Mouse (Mus musculus) embryonic facial prominence, embryonic 12.5 days (tissue): ENCODE data around the gene Cntd1. TPM values are rescaled to one million over a fixed set of nuclear protein-coding genes. Genes with fewer than 3 reads are reported as not detected.
A peak's percentile ranks its signal among the peaks of the same experiment; 100 is the strongest.

ENCODE experiments used
- ATAC-seq: fragments of 200-750 bp; cut with Nextera tagmentation; 2 replicates; pipeline ENCODE4 v1.8.0; 2017; ENCODE audit not compliant: insufficient number of reproducible peaks, insufficient read depth, low FRiP score, low TSS enrichment
- H3K27ac ChIP-seq: fragments of 300-500 bp; sonication (generic); 2 replicates; pipeline ENCODE4 v1.5.1; 2016; ENCODE audit warnings: mild to moderate bottlenecking
- H3K27me3 ChIP-seq: fragments of 300-500 bp; sonication (generic); 2 replicates; pipeline ENCODE4 v1.6.1; 2016; ENCODE audit warnings: mild to moderate bottlenecking, moderate library complexity
- H3K36me3 ChIP-seq: fragments of 300-500 bp; sonication (generic); 2 replicates; pipeline ENCODE4 v1.6.1; 2016; ENCODE audit warnings: mild to moderate bottlenecking
- H3K4me1 ChIP-seq: fragments of 300-500 bp; sonication (generic); 2 replicates; pipeline ENCODE4 v1.6.1; 2016
- H3K4me2 ChIP-seq: fragments of 300-500 bp; sonication (generic); replicated peaks from 2 replicates; pipeline ENCODE4 v1.6.1; 2016; ENCODE audit warnings: mild to moderate bottlenecking, moderate library complexity
- H3K4me3 ChIP-seq: fragments of 300-500 bp; sonication (generic); 2 replicates; pipeline ENCODE4 v1.5.1; 2016; ENCODE audit warnings: mild to moderate bottlenecking
- H3K9ac ChIP-seq: fragments of 300-500 bp; sonication (generic); 2 replicates; pipeline ENCODE4 v1.6.1; 2016; ENCODE audit warnings: mild to moderate bottlenecking, moderate library complexity
- H3K9me3 ChIP-seq: fragments of 300-500 bp; sonication (generic); 2 replicates; pipeline ENCODE4 v1.6.1; 2016; ENCODE audit warnings: mild to moderate bottlenecking, moderate library complexity
- WGBS: fragments of 180-500 bp; shearing (Covaris S2); methylation state at CpG from one replicate; pipeline ENCODE4 v1.1.7; 2016; 5-methylcytosine and 5-hydroxymethylcytosine counted together
- polyA plus RNA-seq: library from polyadenylated mRNA; unstranded; fragments of >200 nt; fragmentation: Nextera tagmentation; extraction: Ambion mirVana; gene quantifications from 2 replicates; pipeline ENCODE4 v1.2.1, GENCODE M21; 2016

Gene Cntd1
- polyA plus RNA-seq, 1 experiment from 2014 or later = 2.0 TPM

GRCm38 (mm10) chr11:101259261-101259712, 19.5 kb upstream of the Cntd1 start:
- H3K27ac ChIP-seq = peak overlapping the region; percentile 80
- H3K9ac ChIP-seq = no peak overlapping the region
- peak overlapping the region; percentile 97 for H3K4me2 ChIP-seq
- H3K36me3 ChIP-seq = peaks cover 7% of the 10 kb centered on the region; the same call in 1 of the 2 replicates
- H3K27me3 ChIP-seq = peaks cover 33% of the 10 kb centered on the region
- WGBS = 31% methylated on average over 6 of the region's 6 CpGs
- no peak for ATAC-seq
- H3K4me1 ChIP-seq = peaks cover 45% of the 10 kb centered on the region
- no peaks in the 10 kb centered on the region for H3K9me3 ChIP-seq
- peak overlapping the region; percentile 55; the same call in 1 of the 2 replicates for H3K4me3 ChIP-seq

GRCm38 (mm10) chr11:101259948-101260825, 18.6 kb upstream of the Cntd1 start, which contains the start of gene Wnk4:
TSS of gene Wnk4 (plus strand) at chr11:101260567.
- peak within 1 kb of the TSS; percentile 97 for H3K4me2 ChIP-seq
- H3K9ac ChIP-seq = peak within 1 kb of the TSS; percentile 70
- H3K4me3 ChIP-seq = peak within 1 kb of the TSS; percentile 55
- H3K4me1 ChIP-seq = peaks cover 47% of the 10 kb centered on the region
- H3K36me3 ChIP-seq = peaks cover 7% of the 10 kb centered on the region; the same call in 1 of the 2 replicates
- H3K27ac ChIP-seq = peak within 1 kb of the TSS; percentile 80
- peak; percentile 87 for ATAC-seq
- under 1% methylated on average over 42 of the region's 43 CpGs for WGBS
- peaks cover 40% of the 10 kb centered on the region for H3K27me3 ChIP-seq
- no peaks in the 10 kb centered on the region for H3K9me3 ChIP-seq

GRCm38 (mm10) chr11:101260826-101261380, 17.9 kb upstream of the Cntd1 start:
- WGBS = under 1% methylated on average over 30 of the region's 30 CpGs
- Histone ChIP-seq H3K9me3 (no peaks in the 10 kb centered on the region), H3K4me3 (peak overlapping the region; percentile 55), H3K4me1 (peaks cover 54% of the 10 kb centered on the region), H3K36me3 (peaks cover 7% of the 10 kb centered on the region; the same call in 1 of the 2 replicates), H3K27ac (peak overlapping the region; percentile 80), H3K27me3 (peaks cover 45% of the 10 kb centered on the region), H3K4me2 (peak overlapping the region; percentile 97), H3K9ac (peak overlapping the region; percentile 70)
- ATAC-seq = no peak

GRCm38 (mm10) chr11:101262272-101262967, 16.4 kb upstream of the Cntd1 start:
- H3K27me3 ChIP-seq = peaks cover 48% of the 10 kb centered on the region
- 1% methylated on average over 24 of the region's 24 CpGs for WGBS

GRCm38 (mm10) chr11:101263138-101263988, 15.4 kb upstream of the Cntd1 start:
- H3K27me3 ChIP-seq = peaks cover 49% of the 10 kb centered on the region
- no peak overlapping the region for H3K9ac ChIP-seq
- H3K27ac ChIP-seq = no peak overlapping the region
- no peaks in the 10 kb centered on the region for H3K9me3 ChIP-seq
- H3K36me3 ChIP-seq = peaks cover 4% of the 10 kb centered on the region; the same call in 1 of the 2 replicates
- WGBS = 2% methylated on average over 32 of the region's 32 CpGs
- peak overlapping the region; percentile 97 for H3K4me2 ChIP-seq
- ATAC-seq = no peak
- peaks cover 57% of the 10 kb centered on the region for H3K4me1 ChIP-seq
- peak overlapping the region; percentile 55; the same call in 1 of the 2 replicates for H3K4me3 ChIP-seq

More at GRCm38 (mm10) chr11:101262272-101262967, 16.4 kb upstream of the Cntd1 start:
- peaks cover 57% of the 10 kb centered on the region for H3K4me1 ChIP-seq
- peaks cover 7% of the 10 kb centered on the region; the same call in 1 of the 2 replicates for H3K36me3 ChIP-seq
- H3K4me2 ChIP-seq = peak overlapping the region; percentile 97
- peak overlapping the region; percentile 11; the same call in 1 of the 2 replicates for H3K9ac ChIP-seq
- H3K4me3 ChIP-seq = peak overlapping the region; percentile 55
- no peaks in the 10 kb centered on the region for H3K9me3 ChIP-seq
- no peak for ATAC-seq
- H3K27ac ChIP-seq = no peak overlapping the region

GRCm38 (mm10) chr11:101263989-101264280, 14.9 kb upstream of the Cntd1 start:
- 8% methylated on average over 3 of the region's 3 CpGs for WGBS
- H3K4me1 ChIP-seq = peaks cover 57% of the 10 kb centered on the region
- H3K9me3 ChIP-seq = no peaks in the 10 kb centered on the region
- H3K27me3 ChIP-seq = peaks cover 53% of the 10 kb centered on the region
- no peak for ATAC-seq
- no peak overlapping the region for H3K4me3 ChIP-seq
- no peak overlapping the region for H3K9ac ChIP-seq
- H3K27ac ChIP-seq = no peak overlapping the region
- peaks cover 4% of the 10 kb centered on the region; the same call in 1 of the 2 replicates for H3K36me3 ChIP-seq
- no peak overlapping the region for H3K4me2 ChIP-seq

- Histone ChIP-seq H3K27ac (no peak overlapping the region), H3K4me2 (peak overlapping the region; percentile 52), H3K9ac (peak overlapping the region; percentile 32; the same call in 1 of the 2 replicates), H3K27me3 (peaks cover 53% of the 10 kb centered on the region), H3K4me3 (peak overlapping the region; percentile 35), H3K9me3 (no peaks in the 10 kb centered on the region), H3K4me1 (peaks cover 46% of the 10 kb centered on the region), H3K36me3 (no peaks in the 10 kb centered on the region)
- 1% methylated on average over 31 of the region's 31 CpGs for WGBS
- no peak for ATAC-seq
Observed at GRCm38 (mm10) chr11:101264954-101265471, 13.8 kb upstream of the Cntd1 start.

- Histone ChIP-seq H3K4me2 (peak overlapping the region; percentile 52), H3K4me3 (peak overlapping the region; percentile 35; the same call in 1 of the 2 replicates), H3K9me3 (no peaks in the 10 kb centered on the region), H3K9ac (no peak overlapping the region), H3K4me1 (peaks cover 42% of the 10 kb centered on the region), H3K27ac (no peak overlapping the region), H3K27me3 (peaks cover 53% of the 10 kb centered on the region), H3K36me3 (no peaks in the 10 kb centered on the region)
- no peak for ATAC-seq
- WGBS = 22% methylated on average over 6 of the region's 6 CpGs
Observed at GRCm38 (mm10) chr11:101265906-101266305, 12.9 kb upstream of the Cntd1 start.

GRCm38 (mm10) chr11:101269577-101270116, 9.2 kb upstream of the Cntd1 start:
- Histone ChIP-seq H3K9ac (no peak overlapping the region), H3K9me3 (no peaks in the 10 kb centered on the region), H3K4me1 (peaks cover 15% of the 10 kb centered on the region), H3K36me3 (no peaks in the 10 kb centered on the region), H3K4me2 (no peak overlapping the region), H3K27me3 (peaks cover 24% of the 10 kb centered on the region), H3K27ac (no peak overlapping the region), H3K4me3 (no peak overlapping the region)
- WGBS = 34% methylated on average over 10 of the region's 10 CpGs
- no peak for ATAC-seq

- Histone ChIP-seq H3K4me2 (no peak overlapping the region), H3K4me1 (peaks cover 9% of the 10 kb centered on the region), H3K9ac (no peak overlapping the region), H3K4me3 (no peak overlapping the region), H3K9me3 (no peaks in the 10 kb centered on the region), H3K27ac (no peak overlapping the region), H3K36me3 (peaks cover 11% of the 10 kb centered on the region; the same call in 1 of the 2 replicates), H3K27me3 (0 out of 2 replicates have a peak, but pooled peaks cover 15% of the 10 kb centered on the region)
- 81% methylated on average over 3 of the region's 3 CpGs for WGBS
- no peak for ATAC-seq
Observed at GRCm38 (mm10) chr11:101272446-101272845, 6.4 kb upstream of the Cntd1 start.
